ENCODE assay signal across 12 mouse cellular contexts in the genomic region with DNA sequence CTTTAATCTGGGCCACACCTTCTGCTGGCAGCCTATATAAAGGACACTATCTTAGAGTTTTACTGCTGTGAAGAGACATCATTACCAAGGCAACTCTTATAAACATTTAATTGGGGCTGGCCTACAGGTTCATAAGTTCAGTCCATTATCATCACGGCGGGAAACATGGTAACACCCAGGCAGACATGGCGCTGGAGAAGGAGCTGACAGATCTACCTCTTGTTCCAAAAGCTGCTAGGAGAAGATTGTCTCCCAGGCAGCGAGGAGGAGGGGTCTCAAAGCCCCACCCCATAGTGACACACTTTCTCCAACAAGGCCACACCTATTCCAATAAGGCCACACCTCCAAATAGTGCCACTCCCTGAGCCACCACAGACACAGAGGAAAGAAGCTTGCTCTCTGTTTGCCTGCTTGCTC. TPM values are rescaled to one million over a fixed set of nuclear protein-coding genes. Genes with fewer than 3 reads are reported as not detected.
DNase-seq lines count a peak whose midpoint lies in the region; ATAC-seq and TF ChIP-seq lines count a peak whose summit lies in the region.
"Had no signal": no experiment of that assay in that cellular context is flagged by ENCODE, and none has a peak within 500 bp of the region (broad histone marks: within the 10 kb centered on the region; RNA-seq: fewer than 3 reads in every experiment).

No protein-coding gene starts in this region.

- no peak for TF ChIP-seq POLR2A in heart, adult 2 months (IDR thresholded peaks at IDR 0.05; ENCODE audit: insufficient read depth, low read depth, low read length)

- no peaks in the 10 kb centered on the region for H3K79me2 ChIP-seq in heart, adult 2 months (replicated peaks; ENCODE audit: control insufficient read depth, insufficient read depth, low read length)

- no peaks in the 10 kb centered on the region for H3K9me3 ChIP-seq in heart, postnatal 0 days (replicated peaks; ENCODE audit: control insufficient read depth, low read length)
- no peaks in the 10 kb centered on the region for H3K9me3 ChIP-seq in stomach, embryonic 15.5 days
- H3K9me3 ChIP-seq in hindbrain, embryonic 11.5 days (ENCODE audit: control insufficient read depth, low read length): no peaks in the 10 kb centered on the region
- H3K9me3 ChIP-seq: limb, embryonic 15.5 days had no signal

- peaks cover 54% of the 10 kb centered on the region for H3K4me1 ChIP-seq in heart, postnatal 0 days (ENCODE audit: control insufficient read depth, insufficient read depth)
- peaks cover 46% of the 10 kb centered on the region for H3K4me1 ChIP-seq in heart, adult 2 months (ENCODE audit: control insufficient read depth, insufficient read depth, low read length)
- H3K4me1 ChIP-seq in stomach, embryonic 15.5 days: peaks cover 41% of the 10 kb centered on the region
- H3K4me1 ChIP-seq in hindbrain, embryonic 11.5 days (replicated peaks; ENCODE audit: control insufficient read depth, insufficient read depth, low read length): peaks cover 7% of the 10 kb centered on the region; the same call in 1 of the 2 replicates

- H3K36me3 ChIP-seq in heart, postnatal 0 days (replicated peaks; ENCODE audit: control insufficient read depth, insufficient read depth, low read length): no peaks in the 10 kb centered on the region
- H3K36me3 ChIP-seq in heart, adult 2 months (ENCODE audit: control insufficient read depth, insufficient read depth, low read length): peaks cover 11% of the 10 kb centered on the region
- H3K36me3 ChIP-seq in stomach, embryonic 15.5 days: no peaks in the 10 kb centered on the region
- H3K36me3 ChIP-seq in hindbrain, embryonic 11.5 days (ENCODE audit: control insufficient read depth, insufficient read depth, low read length): no peaks in the 10 kb centered on the region
- H3K36me3 ChIP-seq: limb, embryonic 15.5 days had no signal

- DNase-seq in heart, postnatal 0 days (ENCODE audit: low spot score): peak; percentile 69
- DNase-seq in heart, adult 2 months: no peak
- DNase-seq in liver: peak; percentile 91
- DNase-seq in thymus, postnatal 14 days: no peak
- DNase-seq in hindbrain, embryonic 11.5 days (ENCODE audit: low spot score): no peak
- DNase-seq in kidney, postnatal 14 days: no peak
- DNase-seq: gastrocnemius, postnatal 36 days; kidney, postnatal 4 days had no signal

- H3K27ac ChIP-seq in heart, postnatal 0 days (ENCODE audit: low read depth): peak overlapping the region; percentile 28; the same call in 1 of the 2 replicates
- H3K27ac ChIP-seq in heart, adult 2 months: no peak overlapping the region; the same call in 1 of the 2 replicates
- no peak overlapping the region for H3K27ac ChIP-seq in stomach, embryonic 15.5 days
- H3K27ac ChIP-seq in hindbrain, embryonic 11.5 days (ENCODE audit: low read depth, low read length): no peak overlapping the region
- H3K27ac ChIP-seq: limb, embryonic 15.5 days had no signal

- TF ChIP-seq EP300 in heart, postnatal 0 days (IDR thresholded peaks at IDR 0.05; ENCODE audit: low read depth): no peak
- TF ChIP-seq EP300 in heart, adult 2 months (IDR thresholded peaks at IDR 0.05; ENCODE audit: insufficient read depth, low read depth, low read length): no peak

- no peaks in the 10 kb centered on the region for H3K27me3 ChIP-seq in heart, postnatal 0 days (ENCODE audit: control insufficient read depth, insufficient read depth, low read length)
- H3K27me3 ChIP-seq in heart, adult 2 months (ENCODE audit: control insufficient read depth, insufficient read depth, low read length): no peaks in the 10 kb centered on the region
- H3K27me3 ChIP-seq in stomach, embryonic 15.5 days (replicated peaks): no peaks in the 10 kb centered on the region
- no peaks in the 10 kb centered on the region for H3K27me3 ChIP-seq in hindbrain, embryonic 11.5 days (ENCODE audit: control insufficient read depth, insufficient read depth, low read length)
- H3K27me3 ChIP-seq: limb, embryonic 15.5 days had no signal

- no peak overlapping the region for H3K4me2 ChIP-seq in heart, postnatal 0 days (ENCODE audit: low read depth, low read length)
- no peak overlapping the region for H3K4me2 ChIP-seq in stomach, embryonic 15.5 days
- H3K4me2 ChIP-seq in hindbrain, embryonic 11.5 days (replicated peaks; ENCODE audit: low read depth, low read length): no peak overlapping the region
- H3K4me2 ChIP-seq: limb, embryonic 15.5 days had no signal

- 28% methylated on average over 4 of the region's 4 CpGs for WGBS in heart, postnatal 0 days
- WGBS in heart, adult 2 months: 32% methylated on average over 4 of the region's 4 CpGs
- 48% methylated on average over 4 of the region's 4 CpGs for WGBS in stomach, embryonic 15.5 days
- 58% methylated on average over 4 of the region's 4 CpGs for WGBS in hindbrain, embryonic 11.5 days

- H3K4me3 ChIP-seq in heart, postnatal 0 days (ENCODE audit: low read depth, low read length): no peak overlapping the region
- H3K4me3 ChIP-seq in heart, adult 2 months: no peak overlapping the region
- no peak overlapping the region for H3K4me3 ChIP-seq in stomach, embryonic 15.5 days (replicated peaks)
- no peak overlapping the region for H3K4me3 ChIP-seq in hindbrain, embryonic 11.5 days (ENCODE audit: low read depth, low read length)
- H3K4me3 ChIP-seq: limb, embryonic 15.5 days; myocyte had no signal

- no peak overlapping the region for H3K9ac ChIP-seq in heart, postnatal 0 days (replicated peaks; ENCODE audit: low read depth, low read length)
- no peak overlapping the region for H3K9ac ChIP-seq in heart, adult 2 months (ENCODE audit: low read depth, low read length)
- no peak overlapping the region for H3K9ac ChIP-seq in stomach, embryonic 15.5 days
- H3K9ac ChIP-seq in hindbrain, embryonic 11.5 days (ENCODE audit: low read depth, low read length): no peak overlapping the region
- H3K9ac ChIP-seq: limb, embryonic 15.5 days had no signal

- peak; percentile 38 for ATAC-seq in heart, postnatal 0 days (ENCODE audit: insufficient read depth, low read depth)
- ATAC-seq in activated CD4-positive, CD25-positive, alpha-beta regulatory T cell, adult 4 months: peak; percentile 52
- peak; percentile 84 for ATAC-seq in stomach, embryonic 15.5 days (ENCODE audit: insufficient read depth, low FRiP score, low read depth)
- no peak for ATAC-seq in hindbrain, embryonic 11.5 days (ENCODE audit: low FRiP score)

- intact Hi-C loops in heart, adult 2 months (cut with DNase I): no loop called here

- no peak for TF ChIP-seq CTCF in heart, postnatal 0 days (IDR thresholded peaks at IDR 0.05; ENCODE audit: low read depth)
- no peak for TF ChIP-seq CTCF in heart, adult 2 months (IDR thresholded peaks at IDR 0.05)

RNA-seq across cellular contexts. Expression of a gene that starts 58.8 kb away (rescaled TPM):
- 147 and 162 TPM in 2 replicates for total RNA-seq in heart, postnatal 0 days (2014; rRNA removed; ENCODE audit: low replicate concordance)
- 122 and 134 TPM in 2 replicates for polyA plus RNA-seq in heart, postnatal 0 days (2015; fragmentation: Nextera tagmentation; extraction: Ambion mirVana)
- 100 to 1,000 TPM in 1 of 2 experiments, 10 to 100 TPM in 1; 88.7 to 102 TPM for total RNA-seq in heart, adult 2 months (2021)
- polyA plus RNA-seq in heart, adult 2 months (2012; rRNA removed): 146 and 188 TPM in 2 replicates
- polyA plus RNA-seq in activated CD4-positive, CD25-positive, alpha-beta regulatory T cell, adult 4 months (2017; shearing (Covaris generic)): under 1 TPM; 0.53 to 0.75 TPM
- 109 and 123 TPM in 2 replicates for polyA plus RNA-seq in stomach, embryonic 15.5 days (2015; fragmentation: Nextera tagmentation; extraction: Ambion mirVana)
- polyA plus RNA-seq in hindbrain, embryonic 11.5 days (2014; fragmentation: Nextera tagmentation; extraction: Ambion mirVana): 4.6 and 6.0 TPM in 2 replicates

RNA-seq across cellular contexts. Expression of a gene that starts 58.8 kb away (rescaled TPM):
- total RNA-seq in heart, postnatal 0 days (2014; rRNA removed; ENCODE audit: low replicate concordance): 63.9 and 88.0 TPM in 2 replicates
- 29.1 and 36.6 TPM in 2 replicates for polyA plus RNA-seq in heart, postnatal 0 days (2015; fragmentation: Nextera tagmentation; extraction: Ambion mirVana)
- 10 to 100 TPM; 19.7 to 22.7 TPM for total RNA-seq in heart, adult 2 months (2021)
- 46.2 and 46.7 TPM in 2 replicates for polyA plus RNA-seq in heart, adult 2 months (2012; rRNA removed)
- polyA plus RNA-seq in activated CD4-positive, CD25-positive, alpha-beta regulatory T cell, adult 4 months (2017; shearing (Covaris generic)): 10 to 100 TPM; 42.8 to 57.5 TPM
- 29.8 and 31.5 TPM in 2 replicates for polyA plus RNA-seq in stomach, embryonic 15.5 days (2015; fragmentation: Nextera tagmentation; extraction: Ambion mirVana)
- polyA plus RNA-seq in hindbrain, embryonic 11.5 days (2014; fragmentation: Nextera tagmentation; extraction: Ambion mirVana): 16.1 and 18.4 TPM in 2 replicates

Comparison
In these comparisons a context has a peak if more than half of its experiments do, and no peak if none do; other contexts are left out.
1. DNase-seq: peak in heart, postnatal 0 days (single experiment) and liver (single experiment); none in heart, adult 2 months (0 of 2), thymus, postnatal 14 days (single experiment), hindbrain, embryonic 11.5 days (single experiment) and kidney, postnatal 14 days (single experiment).
2. RNA of a gene that starts 58.8 kb away (polyA plus RNA-seq): 146 to 188 TPM in heart, adult 2 months, 122 to 134 TPM in heart, postnatal 0 days and 109 to 123 TPM in stomach, embryonic 15.5 days; 4.6 to 6.0 TPM in hindbrain, embryonic 11.5 days and 0.53 to 0.75 TPM in activated CD4-positive, CD25-positive, alpha-beta regulatory T cell, adult 4 months; every median in the first group is over 10 times any median in the second.